Mouse (Mus musculus): Measurements from ENCODE around the gene Adamts2.

- no peak for TF ChIP-seq CTCF (IDR thresholded peaks at IDR 0.05; ENCODE audit: low read depth)
- TF ChIP-seq EP300 (IDR thresholded peaks at IDR 0.05; ENCODE audit: low read depth): no peak
Observed at GRCm38 (mm10) chr11:50814233-50814632, 212.3 kb downstream of the Adamts2 start.

Measured in liver, postnatal 0 days (tissue).